Mouse (Mus musculus) forebrain, embryonic 16.5 days (tissue): Measurements from ENCODE around the gene Pip4p1. TPM values are rescaled to one million over a fixed set of nuclear protein-coding genes. Genes with fewer than 3 reads are reported as not detected.
A peak's percentile ranks its signal among the peaks of the same experiment; 100 is the strongest.
"Not testable (repeated sequence)": the region's sequence is repeated elsewhere in the genome, so short reads cannot be mapped to it uniquely, and the experiment has no call there.

ENCODE experiments used
- ATAC-seq: fragments of 200-750 bp; cut with Nextera tagmentation; 2 replicates; pipeline ENCODE4 v1.8.0; 2017; ENCODE audit warnings: mild to moderate bottlenecking, moderate library complexity
- H3K27ac ChIP-seq: fragments of 300-500 bp; sonication (generic); 2 replicates; pipeline ENCODE4 v1.5.1; 2014; ENCODE audit warnings: low read length, control low read depth
- H3K27me3 ChIP-seq: fragments of 300-500 bp; sonication (generic); replicated peaks from 2 replicates; pipeline ENCODE4 v1.6.1; 2014; ENCODE audit warnings: low read length; ENCODE audit not compliant: control insufficient read depth, insufficient read depth
- H3K36me3 ChIP-seq: fragments of 300-500 bp; sonication (generic); 2 replicates; pipeline ENCODE4 v1.6.1; 2014; ENCODE audit not compliant: control insufficient read depth, insufficient read depth
- H3K4me1 ChIP-seq: fragments of 300-500 bp; sonication (generic); replicated peaks from 2 replicates; pipeline ENCODE4 v1.6.1; 2014; ENCODE audit warnings: low read length; ENCODE audit not compliant: control insufficient read depth, insufficient read depth
- H3K4me2 ChIP-seq: fragments of 300-500 bp; sonication (generic); 2 replicates; pipeline ENCODE4 v1.6.1; 2014; ENCODE audit warnings: mild to moderate bottlenecking, low read length, control low read depth
- H3K4me3 ChIP-seq: fragments of 300-500 bp; sonication (generic); replicated peaks from 2 replicates; pipeline ENCODE4 v1.5.1; 2014; ENCODE audit warnings: mild to moderate bottlenecking, low read length, control low read depth
- H3K9ac ChIP-seq: fragments of 300-500 bp; sonication (generic); replicated peaks from 2 replicates; pipeline ENCODE4 v1.6.1; 2014; ENCODE audit warnings: low read depth, low read length, control low read depth
- H3K9me3 ChIP-seq: fragments of 300-500 bp; sonication (generic); 2 replicates; pipeline ENCODE4 v1.6.1; 2016; ENCODE audit warnings: low read length; ENCODE audit not compliant: control insufficient read depth
- WGBS: fragments of 180-500 bp; shearing (Covaris S2); extraction: QIAGEN DNeasy Blood & Tissue Kit; methylation state at CpG from one replicate; pipeline ENCODE4 v1.1.7; 2014; 5-methylcytosine and 5-hydroxymethylcytosine counted together
- polyA plus RNA-seq: library from polyadenylated mRNA; unstranded; fragments of >200 nt; fragmentation: Nextera tagmentation; extraction: Ambion mirVana; gene quantifications from 2 replicates; pipeline ENCODE4 v1.2.1, GENCODE M21; 2015

The Pip4p1 gene
- polyA plus RNA-seq, 1 experiment from 2014 or later, result 100 TPM

DNA sequence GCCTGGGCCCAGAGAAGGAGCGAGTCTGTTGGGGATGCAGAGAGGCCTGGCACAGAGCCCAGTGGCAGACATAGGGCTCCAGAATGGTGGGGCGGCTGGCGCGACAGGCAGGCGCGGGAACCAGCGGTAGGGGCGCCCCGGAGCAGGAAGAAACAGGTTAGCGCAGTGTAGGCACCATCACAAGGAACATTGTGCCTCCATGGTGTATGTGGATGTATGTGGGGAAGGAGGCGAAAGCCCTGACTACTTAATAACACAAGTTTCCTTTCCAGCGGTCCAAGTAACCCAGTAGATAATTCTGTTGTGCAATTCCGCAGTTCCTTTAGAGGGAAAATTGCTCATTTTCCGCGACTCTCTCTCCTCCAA is 14.0 kb upstream of the Pip4p1 start:
- Histone ChIP-seq H3K9ac (peak overlapping the region; percentile 59), H3K4me3 (peak overlapping the region; percentile 53), H3K4me1 (peaks cover 10% of the 10 kb centered on the region), H3K4me2 (peak overlapping the region; percentile 63), H3K27ac (peak overlapping the region; percentile 75)
- H3K9me3 ChIP-seq, H3K36me3 ChIP-seq, H3K27me3 ChIP-seq: not testable (repeated sequence)
- peak; percentile 97 for ATAC-seq
- WGBS, result 1% methylated on average over 14 of the region's 15 CpGs

- Histone ChIP-seq H3K27me3 (no peaks in the 10 kb centered on the region), H3K36me3 (no peaks in the 10 kb centered on the region), H3K9ac (peak within 1 kb of the TSS; percentile 59), H3K4me1 (peaks cover 10% of the 10 kb centered on the region), H3K27ac (peak within 1 kb of the TSS; percentile 75), H3K4me2 (peak within 1 kb of the TSS; percentile 63), H3K9me3 (no peaks in the 10 kb centered on the region), H3K4me3 (peak within 1 kb of the TSS; percentile 53)
- ATAC-seq, result peak; percentile 95
- WGBS, result 16% methylated on average over 31 of the region's 31 CpGs
Observed at GRCm38 (mm10) chr14:50943932-50944667, 13.4 kb upstream of the Pip4p1 start, which contains the start of gene Gm49342. Gene Gm49342, plus strand, starts transcription at chr14:50944517.

DNA sequence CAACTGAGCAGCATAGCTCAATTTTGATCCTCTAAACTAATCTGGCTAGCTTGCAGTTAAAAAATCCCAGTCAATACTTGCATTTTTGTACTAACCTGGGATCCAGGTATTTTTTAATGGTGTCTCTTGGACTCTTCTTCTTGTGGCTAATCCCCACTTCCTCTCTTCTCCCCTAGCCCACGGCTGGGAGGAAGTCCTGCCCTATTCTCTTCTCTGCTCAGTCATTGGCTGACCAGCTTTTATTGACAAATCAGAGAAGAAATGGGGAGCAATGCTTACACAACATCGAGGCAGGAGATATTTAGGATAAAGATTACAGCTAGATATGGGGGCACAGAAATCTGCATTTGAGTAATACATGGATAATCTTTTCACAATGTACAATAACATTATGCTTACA is 8.3 kb upstream of the Pip4p1 start:
- H3K36me3 ChIP-seq, result no peaks in the 10 kb centered on the region
- 43% methylated on average over 2 of the region's 2 CpGs for WGBS
- no peak for ATAC-seq

DNA sequence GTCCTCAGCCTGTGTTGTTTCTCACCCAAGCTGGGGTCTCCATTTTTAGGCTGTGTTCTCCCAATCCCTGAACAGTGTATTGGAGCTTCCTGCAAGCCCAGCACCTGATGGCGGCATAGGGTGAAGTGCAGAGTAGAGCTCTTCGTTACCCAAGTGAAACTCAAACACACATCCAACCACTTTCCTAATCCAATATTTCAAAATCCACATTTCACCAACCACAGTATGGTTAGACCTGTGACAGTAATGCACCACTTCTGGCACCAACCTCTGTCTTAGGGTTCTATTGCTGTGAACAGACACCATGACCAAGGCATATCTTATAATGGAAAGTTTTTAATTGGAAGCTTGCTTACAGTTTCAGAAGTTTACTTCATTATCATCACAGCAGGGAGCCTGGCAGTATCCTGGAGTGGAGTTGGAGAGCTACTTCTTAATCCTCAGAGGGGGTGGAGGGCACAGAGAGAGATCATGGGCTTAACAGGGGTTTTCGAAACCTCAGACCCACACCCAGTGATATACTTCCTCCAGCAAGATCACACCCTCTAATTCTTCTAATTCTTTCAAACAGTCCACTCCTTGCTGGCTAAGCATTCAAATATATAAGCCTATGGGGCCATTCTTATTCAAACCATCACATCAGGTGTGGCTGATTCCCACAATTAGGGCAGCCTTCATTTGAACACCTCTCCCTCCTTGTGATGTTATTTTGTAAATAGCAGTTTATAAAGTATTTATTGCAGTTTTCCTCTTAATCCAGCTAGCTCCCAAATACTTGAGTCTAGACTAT is 7.7 kb upstream of the Pip4p1 start:
- 81% methylated on average over 3 of the region's 3 CpGs for WGBS
- Histone ChIP-seq H3K9me3 (no peaks in the 10 kb centered on the region), H3K4me2 (no peak overlapping the region), H3K36me3 (no peaks in the 10 kb centered on the region), H3K4me3 (no peak overlapping the region), H3K4me1 (no peaks in the 10 kb centered on the region), H3K9ac (no peak overlapping the region), H3K27ac (no peak overlapping the region), H3K27me3 (no peaks in the 10 kb centered on the region)
- ATAC-seq, result no peak

More for the DNA sequence above, 8.3 kb upstream of the Pip4p1 start:
- H3K9me3 ChIP-seq, result no peaks in the 10 kb centered on the region
- H3K27me3 ChIP-seq, result no peaks in the 10 kb centered on the region
- H3K4me3 ChIP-seq, result no peak overlapping the region
- H3K4me2 ChIP-seq, result no peak overlapping the region
- no peak overlapping the region for H3K27ac ChIP-seq
- no peak overlapping the region for H3K9ac ChIP-seq
- H3K4me1 ChIP-seq, result peaks cover 2% of the 10 kb centered on the region; the same call in 1 of the 2 replicates

GRCm38 (mm10) chr14:50936649-50937048 is 6.0 kb upstream of the Pip4p1 start:
- no peak overlapping the region for H3K9ac ChIP-seq
- H3K9me3 ChIP-seq, result no peaks in the 10 kb centered on the region
- no peaks in the 10 kb centered on the region for H3K36me3 ChIP-seq
- ATAC-seq, result no peak
- H3K4me3 ChIP-seq, result no peak overlapping the region
- H3K4me1 ChIP-seq, result peaks cover 2% of the 10 kb centered on the region; the same call in 1 of the 2 replicates
- H3K4me2 ChIP-seq, result no peak overlapping the region
- no peak overlapping the region for H3K27ac ChIP-seq
- no peaks in the 10 kb centered on the region for H3K27me3 ChIP-seq
- 53% methylated on average over 1 of the region's 1 CpGs for WGBS

DNA sequence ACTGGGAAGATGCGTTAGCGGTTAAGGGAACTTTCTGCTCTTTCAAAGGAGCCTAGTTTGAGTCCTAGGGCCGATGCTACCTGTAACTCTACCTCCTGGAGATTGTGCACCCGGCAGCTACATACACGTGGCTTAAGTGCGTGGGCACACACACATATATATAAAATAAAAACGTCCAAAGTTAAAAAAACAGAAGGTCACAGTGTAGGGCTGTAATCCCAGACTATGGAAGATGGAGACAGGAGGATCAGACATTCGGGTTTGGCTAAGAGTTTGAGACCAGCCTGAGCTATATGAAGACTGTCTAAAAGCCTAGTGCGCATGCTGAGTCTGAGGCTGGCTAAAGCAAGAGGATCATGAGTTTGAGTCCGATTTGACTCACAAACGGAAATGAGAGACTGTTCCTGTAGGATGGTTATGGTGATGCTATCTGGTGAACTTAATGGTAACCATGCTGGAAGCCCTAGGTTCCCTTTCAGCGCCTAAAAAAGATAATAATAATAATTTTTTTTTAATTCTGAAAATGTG is 901 bp upstream of the Pip4p1 start:
- WGBS, result 10% methylated on average over 12 of the region's 12 CpGs
- Histone ChIP-seq H3K4me2 (peak overlapping the region; percentile 73), H3K36me3 (peaks cover 18% of the 10 kb centered on the region), H3K9me3 (no peaks in the 10 kb centered on the region), H3K9ac (peak overlapping the region; percentile 60), H3K4me1 (peaks cover 22% of the 10 kb centered on the region), H3K4me3 (peak overlapping the region; percentile 98), H3K27ac (peak overlapping the region; percentile 91), H3K27me3 (no peaks in the 10 kb centered on the region)
- no peak for ATAC-seq

GRCm38 (mm10) chr14:50930377-50930753 is 291 bp downstream of the Pip4p1 start:
- peaks cover 33% of the 10 kb centered on the region for H3K4me1 ChIP-seq
- peak overlapping the region; percentile 98 for H3K4me3 ChIP-seq
- no peaks in the 10 kb centered on the region for H3K9me3 ChIP-seq
- peak overlapping the region; percentile 99 for H3K9ac ChIP-seq
- no peaks in the 10 kb centered on the region for H3K27me3 ChIP-seq
- peak; percentile 23 for ATAC-seq
- peak overlapping the region; percentile 73 for H3K4me2 ChIP-seq
- under 1% methylated on average over 38 of the region's 38 CpGs for WGBS
- H3K27ac ChIP-seq, result peak overlapping the region; percentile 86
- peaks cover 18% of the 10 kb centered on the region for H3K36me3 ChIP-seq

- Histone ChIP-seq H3K27ac (peak overlapping the region; percentile 86), H3K36me3 (peaks cover 18% of the 10 kb centered on the region), H3K9me3 (no peaks in the 10 kb centered on the region), H3K4me1 (peaks cover 33% of the 10 kb centered on the region), H3K27me3 (no peaks in the 10 kb centered on the region), H3K4me2 (peak overlapping the region; percentile 73), H3K4me3 (peak overlapping the region; percentile 98), H3K9ac (peak overlapping the region; percentile 99)
- no peak for ATAC-seq
- WGBS, result 16% methylated on average over 10 of the region's 10 CpGs
Observed at GRCm38 (mm10) chr14:50929951-50930350, 705 bp downstream of the Pip4p1 start.

- Histone ChIP-seq H3K36me3 (peaks cover 18% of the 10 kb centered on the region), H3K4me1 (peaks cover 40% of the 10 kb centered on the region), H3K9ac (no peak overlapping the region), H3K27ac (no peak overlapping the region), H3K27me3 (no peaks in the 10 kb centered on the region), H3K9me3 (no peaks in the 10 kb centered on the region), H3K4me3 (no peak overlapping the region), H3K4me2 (no peak overlapping the region)
- no peak for ATAC-seq
- 67% methylated on average over 3 of the region's 3 CpGs for WGBS
Observed at GRCm38 (mm10) chr14:50927366-50927765, 3.3 kb downstream of the Pip4p1 start.
